Mouse (Mus musculus): ENCODE measurements around the gene Hist1h1c. TPM values are rescaled to one million over a fixed set of nuclear protein-coding genes. Genes with fewer than 3 reads are reported as not detected.

Gene Hist1h1c
- total RNA-seq, 2 experiments from 2014 or later, result 1,025 to 1,075 TPM

Other genes with a start within 250 kb of the Hist1h1c start
- gene Btn2a2, start 250.0 kb upstream of the Hist1h1c start, total RNA-seq (2023), result not detected
- 100 to 1,000 TPM; 288 to 289 TPM for gene Hist1h4h, start 207.8 kb upstream of the Hist1h1c start, total RNA-seq (2023)
- gene Hist1h2af, start 204.9 kb upstream of the Hist1h1c start, total RNA-seq (2023), result 10 to 100 TPM; 13.0 to 16.8 TPM
- gene Hist1h3g, start 203.4 kb upstream of the Hist1h1c start, total RNA-seq (2023), result 1 to 10 TPM; 4.0 to 7.1 TPM
- 1 to 10 TPM; 5.8 to 8.7 TPM for gene Hist1h2bh, start 195.4 kb upstream of the Hist1h1c start, total RNA-seq (2023)
- 10 to 100 TPM; 46.7 to 47.0 TPM for gene Hist1h3f, start 194.8 kb upstream of the Hist1h1c start, total RNA-seq (2023)
- gene Hist1h4f, start 187.2 kb upstream of the Hist1h1c start, total RNA-seq (2023), result 100 to 1,000 TPM in 1 of 2 experiments, 10 to 100 TPM in 1; 82.9 to 103 TPM
- 10 to 100 TPM; 41.3 to 48.8 TPM for gene Hist1h1d, start 185.5 kb upstream of the Hist1h1c start, total RNA-seq (2023)
- 100 to 1,000 TPM; 229 to 249 TPM for gene Hist1h3e, start 176.4 kb upstream of the Hist1h1c start, total RNA-seq (2023)
- 10 to 100 TPM; 17.9 to 24.4 TPM for gene Hist1h2ae, start 167.6 kb upstream of the Hist1h1c start, total RNA-seq (2023)
- gene Hist1h2bg, start 167.4 kb upstream of the Hist1h1c start, total RNA-seq (2023), result 100 to 1,000 TPM; 418 to 452 TPM
- 100 to 1,000 TPM; 146 to 182 TPM for gene Hist1h2bf, start 164.6 kb upstream of the Hist1h1c start, total RNA-seq (2023)
- 10 to 100 TPM; 32.0 to 39.2 TPM for gene Hist1h2ad, start 164.4 kb upstream of the Hist1h1c start, total RNA-seq (2023)
- gene Hist1h3d, start 163.0 kb upstream of the Hist1h1c start, total RNA-seq (2023), result 10 to 100 TPM; 24.7 to 26.8 TPM
- gene Hist1h4d, start 157.2 kb upstream of the Hist1h1c start, total RNA-seq (2023), result 100 to 1,000 TPM; 179 to 193 TPM
- 10 to 100 TPM; 24.2 to 27.4 TPM for gene Hist1h2be, start 117.7 kb upstream of the Hist1h1c start, total RNA-seq (2023)
- gene Hist1h1e, start 116.2 kb upstream of the Hist1h1c start, total RNA-seq (2023), result 100 to 1,000 TPM; 580 to 629 TPM
- gene Hist1h2ac, start 54.9 kb upstream of the Hist1h1c start, total RNA-seq (2023), result 10 to 100 TPM; 16.6 to 18.1 TPM
- 10 to 100 TPM; 36.5 to 38.0 TPM for gene Hist1h2bc, start 54.6 kb upstream of the Hist1h1c start, total RNA-seq (2023)
- gene Hist1h1t, start 43.0 kb upstream of the Hist1h1c start, total RNA-seq (2023), result under 1 TPM in 1 of 2 experiments, not detected in 1; 0.73 TPM
- gene Hist1h4c, start 40.4 kb upstream of the Hist1h1c start, total RNA-seq (2023), result 100 to 1,000 TPM; 164 to 221 TPM
- 100 to 1,000 TPM; 136 to 146 TPM for gene Hfe, start 28.0 kb upstream of the Hist1h1c start, total RNA-seq (2023)
- 1 to 10 TPM; 5.7 to 5.9 TPM for gene Hist1h3c, start 6.8 kb downstream of the Hist1h1c start, total RNA-seq (2023)
- gene Hist1h2bb, start 7.9 kb downstream of the Hist1h1c start, total RNA-seq (2023), result 10 to 100 TPM; 58.8 to 70.5 TPM
- gene Hist1h2ab, start 12.3 kb downstream of the Hist1h1c start, total RNA-seq (2023), result 10 to 100 TPM; 44.8 to 51.5 TPM
- 10 to 100 TPM; 32.0 to 33.9 TPM for gene Hist1h3b, start 13.5 kb downstream of the Hist1h1c start, total RNA-seq (2023)
- 100 to 1,000 TPM in 1 of 2 experiments, 10 to 100 TPM in 1; 84.1 to 109 TPM for gene Hist1h4b, start 18.2 kb downstream of the Hist1h1c start, total RNA-seq (2023)
- 100 to 1,000 TPM; 158 to 172 TPM for gene Hist1h4a, start 22.4 kb downstream of the Hist1h1c start, total RNA-seq (2023)
- gene Hist1h3a, start 23.6 kb downstream of the Hist1h1c start, total RNA-seq (2023), result 100 to 1,000 TPM; 333 to 340 TPM
- 10 to 100 TPM; 34.1 to 37.9 TPM for gene Hist1h1a, start 24.9 kb downstream of the Hist1h1c start, total RNA-seq (2023)
- not detected for gene Trim38, start 31.1 kb downstream of the Hist1h1c start, total RNA-seq (2023)
- gene Slc17a2, start 68.2 kb downstream of the Hist1h1c start, total RNA-seq (2023), result not detected
- gene Slc17a3, start 100.6 kb downstream of the Hist1h1c start, total RNA-seq (2023), result not detected
- not detected for gene Slc17a1, start 128.9 kb downstream of the Hist1h1c start, total RNA-seq (2023)
- gene Slc17a4, start 176.2 kb downstream of the Hist1h1c start, total RNA-seq (2023), result not detected
- not detected for gene Hist1h2ba, start 195.3 kb downstream of the Hist1h1c start, total RNA-seq (2023)
- not detected for gene Hist1h2aa, start 195.7 kb downstream of the Hist1h1c start, total RNA-seq (2023)